Mouse (Mus musculus) cortical plate, adult 2 months (tissue): ENCODE measurements around the gene Asb6.

ENCODE experiments used
- CTCF ChIP-seq: fragments of 200-500 bp; IDR thresholded peaks from 2 replicates; pipeline ENCODE4 v1.5.1; 2011; ENCODE audit warnings: mild to moderate bottlenecking, control low read depth, low read length; ENCODE audit not compliant: insufficient read depth; ENCODE audit errors: extremely low read depth
- POLR2A ChIP-seq: fragments of 200-500 bp; IDR thresholded peaks from 2 replicates; pipeline ENCODE4 v1.6.1; 2011; ENCODE audit warnings: mild to moderate bottlenecking, low read length, control low read depth; ENCODE audit not compliant: insufficient read depth; ENCODE audit errors: extremely low read depth

- TF ChIP-seq CTCF: no peak
- no peak for TF ChIP-seq POLR2A
Observed at GRCm38 (mm10) chr2:30870863-30871262, 40.7 kb upstream of the Asb6 start.
